Mouse (Mus musculus) E14TG2a.4 (cell line): ENCODE data around the gene Pold1.

Experiments
- CTCF ChIP-seq: conservative IDR thresholded peaks from 2 replicates; pipeline ENCODE4 v1.5.1; 2014; ENCODE audit warnings: low read length
- NANOG ChIP-seq: IDR thresholded peaks from 2 replicates; pipeline ENCODE4 v1.6.1; 2014; ENCODE audit warnings: borderline replicate concordance, low read length, mixed read lengths
- POU5F1 ChIP-seq: IDR thresholded peaks from 2 replicates; pipeline ENCODE4 v1.6.1; 2014; ENCODE audit warnings: low read length, borderline replicate concordance

- TF ChIP-seq CTCF (no peak), NANOG (no peak), POU5F1 (no peak)
These were observed 37.0 kb upstream of the Pold1 start for GRCm38 (mm10) chr7:44585606-44586005.
